Mouse (Mus musculus) olfactory bulb, adult 2 months (tissue): ENCODE measurements around the gene Wscd2.

Experiments
- CTCF ChIP-seq: fragments of 200-500 bp; IDR thresholded peaks from 2 replicates; pipeline ENCODE4 v1.5.1; 2012; ENCODE audit warnings: low read depth, mild to moderate bottlenecking, low read length, moderate library complexity; ENCODE audit not compliant: insufficient read depth
- POLR2A ChIP-seq: fragments of 200-500 bp; IDR thresholded peaks from 2 replicates; pipeline ENCODE4 v1.6.1; 2012; ENCODE audit warnings: mild to moderate bottlenecking, low read depth, low read length, moderate library complexity; ENCODE audit not compliant: insufficient read depth

DNA sequence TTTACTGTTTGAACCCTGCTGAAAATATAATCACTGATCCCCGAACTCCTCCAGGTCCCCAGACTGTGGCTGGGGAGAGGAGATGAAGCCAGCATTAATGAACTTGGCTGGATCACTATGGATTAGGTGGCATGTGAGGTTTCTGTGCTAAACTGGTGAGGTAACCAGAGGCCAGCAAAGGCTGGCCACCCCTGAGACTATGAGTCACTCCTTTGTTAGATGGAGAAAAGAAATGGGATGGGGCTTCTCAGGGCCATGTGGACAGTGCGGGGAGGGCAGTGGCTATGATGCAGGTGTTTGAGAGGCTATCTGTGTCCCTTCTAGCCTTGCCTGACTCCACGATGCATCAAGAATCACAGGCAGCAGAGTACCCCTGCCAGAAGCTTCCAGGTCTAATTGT lies 6.8 kb downstream of the Wscd2 start:
- no peak for TF ChIP-seq POLR2A
- no peak for TF ChIP-seq CTCF
